Mouse (Mus musculus) retina, embryonic 14.5 days (tissue): ENCODE measurements around the gene Map2k7.

Experiments used
- DNase-seq: peaks from one replicate; pipeline ENCODE4 v3.0.0-alpha.2; 2015; ENCODE audit warnings: low spot score

The Map2k7 gene

GRCm38 (mm10) chr8:4238434-4239192, at the start of gene Map2k7, which contains the start of gene Gm49320:
Gene Map2k7 (plus strand): TSS chr8:4238740.
Gene Gm49320 (plus strand): TSS chr8:4238865.
- peak; percentile 100 for DNase-seq

GRCm38 (mm10) chr8:4189031-4189722, 49.4 kb upstream of the Map2k7 start:
- no peak for DNase-seq

- DNase-seq, result no peak
These were observed 46.2 kb upstream of the Map2k7 start for GRCm38 (mm10) chr8:4192305-4192704.

- DNase-seq, result peak; percentile 94
These were observed 45.5 kb upstream of the Map2k7 start for GRCm38 (mm10) chr8:4192807-4193587.

- DNase-seq, result no peak
These were observed 45.0 kb upstream of the Map2k7 start for GRCm38 (mm10) chr8:4193588-4193894.

GRCm38 (mm10) chr8:4201321-4201720, 37.2 kb upstream of the Map2k7 start:
- DNase-seq, result no peak

- DNase-seq, result no peak
These were observed 33.1 kb upstream of the Map2k7 start for GRCm38 (mm10) chr8:4205246-4206123.

- peak; percentile 24 for DNase-seq
These were observed 32.1 kb upstream of the Map2k7 start for GRCm38 (mm10) chr8:4206182-4207015.

DNA sequence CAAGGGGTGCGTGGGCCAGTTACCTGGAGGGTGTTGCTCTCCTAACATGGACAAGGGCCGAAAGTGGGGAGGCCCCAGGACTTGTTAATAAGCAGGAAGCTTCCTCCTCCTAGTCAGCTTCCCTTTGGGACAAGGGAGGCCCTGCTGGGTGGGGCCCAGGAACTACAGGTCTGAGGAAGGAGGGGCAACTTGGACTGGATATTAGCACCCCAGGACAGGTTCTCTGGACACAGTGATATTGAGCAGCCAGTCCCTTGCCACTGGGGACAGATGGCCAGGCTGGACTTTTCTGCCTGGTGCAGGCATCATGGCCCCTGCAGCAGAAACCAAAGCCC, 31.6 kb upstream of the Map2k7 start:
- DNase-seq, result no peak

DNA sequence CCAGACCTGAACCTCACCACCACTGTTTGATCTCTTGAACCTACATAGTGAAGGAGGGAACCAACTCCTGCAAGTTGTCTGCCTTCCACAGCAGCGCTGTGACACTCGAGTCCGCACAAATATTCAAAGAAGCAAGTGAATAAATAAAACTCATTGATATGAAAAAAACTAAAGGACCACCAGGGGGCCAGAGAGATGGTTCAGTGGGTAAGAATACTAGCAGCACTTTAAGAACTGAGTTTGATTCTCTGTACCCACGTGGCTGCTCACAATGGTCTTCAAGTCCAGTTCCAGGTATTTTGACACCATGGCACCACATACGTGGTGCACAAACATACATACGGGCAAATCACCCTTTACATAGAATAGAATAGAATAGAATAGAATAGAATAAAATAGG, 27.4 kb upstream of the Map2k7 start:
- DNase-seq, result no peak

DNA sequence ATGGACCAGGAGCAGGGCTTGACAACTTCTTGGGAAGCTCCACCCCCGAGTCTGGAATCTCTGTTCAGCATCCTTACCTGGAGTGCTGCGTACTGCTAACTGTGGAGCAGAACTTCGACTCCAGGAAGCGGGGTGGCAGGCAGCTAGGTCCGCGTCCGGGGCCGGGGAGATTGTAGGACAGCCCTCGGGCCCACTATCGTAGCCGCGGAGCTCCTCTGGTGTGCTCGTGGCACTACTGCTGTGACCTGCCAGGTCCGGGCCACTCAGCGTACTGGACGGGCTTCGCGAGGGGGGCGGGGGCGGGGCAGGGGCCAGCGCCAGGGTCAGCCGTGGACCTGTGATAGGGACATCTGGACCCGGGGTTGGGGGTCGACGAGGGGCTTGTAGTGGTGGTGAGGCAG, 25.7 kb upstream of the Map2k7 start:
- no peak for DNase-seq

DNA sequence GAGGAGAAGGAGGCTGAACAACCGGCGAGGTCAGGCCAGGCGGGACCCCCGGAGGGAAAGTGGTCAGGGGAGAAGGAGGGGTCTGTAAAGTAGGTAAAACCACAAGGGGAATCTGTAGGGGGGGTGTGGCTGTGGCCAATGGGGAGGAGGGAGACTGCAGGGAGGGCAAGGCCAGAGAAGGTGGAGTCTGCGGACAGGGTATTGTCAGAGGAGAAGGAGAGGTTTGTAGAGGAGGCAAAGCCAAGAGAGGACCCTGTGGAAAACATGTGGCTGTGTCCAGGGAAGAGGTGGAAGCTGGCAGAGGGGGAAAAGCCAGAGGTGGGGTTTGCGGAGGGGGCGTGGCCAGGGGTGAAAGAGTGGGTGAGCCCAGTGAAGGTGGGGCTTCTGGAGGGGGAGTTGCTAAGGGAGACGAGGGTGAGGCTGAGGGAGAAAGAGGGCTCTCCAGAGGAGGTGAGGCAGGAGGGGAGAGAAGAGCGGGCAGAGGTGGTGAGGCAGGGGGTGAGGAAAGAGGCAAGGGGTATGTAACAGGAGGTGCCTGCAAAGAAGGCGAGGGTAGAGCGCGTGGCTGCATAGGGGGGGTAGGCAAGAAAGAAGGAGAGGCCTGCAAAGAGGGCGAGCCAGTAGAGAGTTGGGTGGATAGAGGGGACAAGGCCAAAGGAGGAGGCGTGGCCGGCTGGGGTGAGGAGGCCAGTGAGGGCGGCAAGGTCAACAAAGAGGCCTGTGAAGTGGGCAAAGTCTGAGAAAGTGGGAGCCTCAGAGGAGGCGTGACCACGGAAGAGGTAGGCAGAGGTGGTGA, 25.1 kb upstream of the Map2k7 start:
- peak; percentile 59 for DNase-seq

DNA sequence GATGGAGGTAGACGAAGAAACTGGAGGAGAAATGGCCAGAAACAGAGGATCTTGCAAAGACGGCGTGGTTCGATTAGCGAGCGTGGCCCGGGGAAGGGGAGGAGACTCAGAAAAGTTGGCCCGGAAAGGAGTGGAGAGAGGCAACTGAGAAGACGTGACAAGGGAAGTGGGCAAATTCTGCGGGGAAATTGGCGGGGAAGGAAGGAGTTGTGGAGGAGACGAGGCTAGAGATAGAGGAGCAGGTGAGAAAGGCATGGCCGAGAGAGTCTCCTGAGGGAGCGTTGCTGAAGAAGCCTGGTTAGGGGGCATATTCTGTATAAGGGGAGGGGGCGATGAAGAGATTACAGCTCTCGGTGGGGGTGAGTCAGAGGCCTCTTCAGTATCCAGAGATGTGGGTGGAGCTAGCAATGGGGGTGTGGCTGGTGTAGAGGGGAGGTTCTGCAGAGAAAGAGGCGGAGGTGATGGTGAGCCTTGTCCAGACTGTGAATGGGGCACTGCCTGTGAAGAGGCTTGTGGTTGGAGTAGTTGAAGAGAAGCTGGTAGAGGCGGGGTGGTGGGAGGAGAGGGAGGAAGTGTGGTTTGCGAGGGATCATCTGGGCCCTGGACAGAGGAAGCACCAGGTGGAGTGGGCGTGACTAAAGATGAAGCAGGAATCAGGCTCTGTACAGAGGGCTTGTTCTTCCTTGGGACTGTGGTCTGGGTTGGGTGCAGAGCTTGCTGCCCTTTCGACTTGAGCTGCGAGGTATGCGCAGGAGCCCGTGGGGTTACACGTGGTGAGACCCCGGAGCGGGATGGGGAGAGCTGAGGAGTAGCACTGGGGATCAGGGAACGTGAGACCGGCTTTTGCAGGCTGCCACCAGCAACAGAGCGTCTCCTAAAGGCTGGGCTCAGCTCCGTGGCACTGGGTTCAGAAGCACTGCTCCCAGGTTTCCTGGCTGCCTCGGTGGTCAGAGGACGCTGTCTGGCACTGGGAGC, 24.2 kb upstream of the Map2k7 start:
- DNase-seq, result peak; percentile 63

DNA sequence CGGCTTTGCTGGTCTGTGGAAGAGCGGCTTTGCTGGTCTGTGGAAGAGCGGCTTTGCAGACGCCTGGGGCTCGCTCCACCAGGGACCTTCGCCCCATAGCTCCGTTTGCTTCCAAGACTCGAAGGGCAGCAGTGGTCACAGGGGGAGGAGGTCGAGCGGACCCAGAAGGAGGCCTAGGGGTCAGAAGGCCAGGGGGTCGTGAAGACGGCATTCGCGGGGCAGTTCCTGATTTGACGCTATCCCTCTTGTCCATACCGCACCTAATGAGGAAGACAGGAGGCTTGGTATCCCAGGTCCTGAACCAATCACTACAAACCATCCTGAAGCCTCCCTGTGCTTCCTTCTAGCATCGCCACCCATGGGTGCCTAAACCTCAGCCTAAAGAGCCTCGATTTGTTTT, 22.2 kb upstream of the Map2k7 start:
- DNase-seq, result peak; percentile 17

GRCm38 (mm10) chr8:4216791-4217621, 21.5 kb upstream of the Map2k7 start, which contains the start of gene Prr36:
Gene Prr36 (minus strand): TSS chr8:4217459.
- DNase-seq, result peak; percentile 84

DNA sequence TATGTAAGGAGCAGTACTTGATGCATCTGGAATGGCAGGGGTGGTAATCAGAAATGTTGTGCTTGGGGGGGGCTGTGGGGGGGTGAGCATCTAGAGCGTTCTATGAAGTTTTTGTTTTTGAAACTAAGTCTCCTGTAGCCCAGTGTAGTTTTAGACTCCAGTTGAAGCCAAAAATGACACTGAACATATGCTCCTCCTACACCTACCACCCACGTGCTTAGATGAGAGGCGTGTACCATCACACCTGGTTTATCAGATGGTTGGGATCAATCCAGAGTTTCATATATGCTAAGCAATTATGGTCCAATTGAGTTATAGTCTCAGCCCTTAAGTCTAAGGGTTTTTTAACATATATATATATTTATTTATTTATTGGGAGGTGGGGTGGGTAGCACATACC, 18.9 kb upstream of the Map2k7 start:
- no peak for DNase-seq

DNA sequence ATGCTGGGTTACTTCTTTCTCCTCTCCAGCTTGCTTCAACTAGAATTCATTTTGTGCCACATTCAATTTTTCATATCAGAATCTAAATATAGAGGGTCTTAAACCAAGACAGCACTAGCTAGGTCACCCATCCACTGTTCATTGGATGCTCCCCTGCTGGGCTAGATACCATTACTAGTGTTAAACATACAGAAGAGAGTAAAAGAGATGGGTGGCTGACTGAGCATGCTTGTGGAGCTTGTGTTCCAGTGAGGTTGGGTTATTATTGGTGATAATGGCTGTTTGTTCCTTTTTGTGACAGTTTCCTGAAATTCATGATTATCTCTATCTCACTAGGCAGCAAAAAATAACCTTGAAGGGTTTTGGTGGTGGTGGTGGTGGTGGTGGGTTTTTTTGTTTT, 16.5 kb upstream of the Map2k7 start:
- DNase-seq, result no peak

DNA sequence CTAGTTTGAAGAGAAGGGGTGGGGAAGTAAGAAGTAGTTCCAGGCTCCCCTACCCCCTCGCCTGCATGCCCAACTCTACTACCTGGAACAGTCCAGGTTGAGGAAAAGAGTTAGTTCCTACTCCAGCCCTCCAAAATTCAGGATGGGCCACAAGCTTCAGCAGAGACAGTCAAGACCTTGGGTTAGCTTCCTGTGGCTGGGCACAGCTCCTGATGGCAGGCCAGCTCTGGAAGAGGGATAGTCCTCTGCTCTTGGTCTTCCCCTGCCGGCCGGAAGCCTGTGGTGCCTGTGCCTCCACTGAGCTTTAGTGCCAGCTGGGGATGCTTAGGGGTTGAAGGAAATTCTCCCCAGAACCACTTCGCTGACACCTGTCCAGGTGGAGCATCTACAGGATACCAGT, 12.2 kb upstream of the Map2k7 start:
- no peak for DNase-seq
